Mouse (Mus musculus): ENCODE results near the gene Clps.

GRCm38 (mm10) chr17:28514555-28514954, 46.0 kb downstream of the Clps start:
- no peak for TF ChIP-seq CTCF (IDR thresholded peaks at IDR 0.05; ENCODE audit: control insufficient read depth, insufficient read depth, insufficient replicate concordance, low read depth, low read length)
- TF ChIP-seq POLR2A (IDR thresholded peaks at IDR 0.05; ENCODE audit: control insufficient read depth, low read depth, low read length), result no peak

Data from testis, adult 2 months (tissue).